Mouse (Mus musculus): ENCODE measurements around the gene Cecr2. TPM values are rescaled to one million over a fixed set of nuclear protein-coding genes. Genes with fewer than 3 reads are reported as not detected.
"Not testable (repeated sequence)": the region's sequence is repeated elsewhere in the genome, so short reads cannot be mapped to it uniquely, and the experiment has no call there.

Cecr2 gene
- polyA plus RNA-seq, 1 experiment from 2014 or later, result 20.7 TPM

GRCm38 (mm10) chr6:120806999-120807737 lies 141.0 kb downstream of the Cecr2 start:
- H3K27ac ChIP-seq (ENCODE audit: low read depth, low read length), result no peak overlapping the region
- WGBS, result 87% methylated on average over 5 of the region's 5 CpGs
- no peak overlapping the region for H3K4me3 ChIP-seq (ENCODE audit: low read depth, low read length)
- H3K9me3 ChIP-seq (ENCODE audit: control insufficient read depth, low read length), result no peaks in the 10 kb centered on the region
- H3K36me3 ChIP-seq (ENCODE audit: control insufficient read depth, insufficient read depth, low read length), result peaks cover 17% of the 10 kb centered on the region
- no peak overlapping the region for H3K9ac ChIP-seq (ENCODE audit: low read length)
- DNase-seq (ENCODE audit: low spot score), result no peak
- H3K4me2 ChIP-seq (ENCODE audit: low read depth), result no peak overlapping the region
- no peak for ATAC-seq (ENCODE audit: insufficient read depth, low FRiP score, low TSS enrichment)
- no peaks in the 10 kb centered on the region for H3K27me3 ChIP-seq (ENCODE audit: control insufficient read depth, insufficient read depth, low read length)
- H3K4me1 ChIP-seq (ENCODE audit: control insufficient read depth, insufficient read depth, low read length), result no peaks in the 10 kb centered on the region

GRCm38 (mm10) chr6:120807738-120808081 lies 141.5 kb downstream of the Cecr2 start:
- Histone ChIP-seq H3K36me3 (ENCODE audit: control insufficient read depth, insufficient read depth, low read length) (peaks cover 17% of the 10 kb centered on the region), H3K4me3 (ENCODE audit: low read depth, low read length) (no peak overlapping the region), H3K27ac (ENCODE audit: low read depth, low read length) (no peak overlapping the region), H3K27me3 (ENCODE audit: control insufficient read depth, insufficient read depth, low read length) (no peaks in the 10 kb centered on the region), H3K9me3 (ENCODE audit: control insufficient read depth, low read length) (no peaks in the 10 kb centered on the region), H3K9ac (ENCODE audit: low read length) (no peak overlapping the region), H3K4me2 (ENCODE audit: low read depth) (no peak overlapping the region), H3K4me1 (ENCODE audit: control insufficient read depth, insufficient read depth, low read length) (no peaks in the 10 kb centered on the region)
- 97% methylated on average over 4 of the region's 4 CpGs for WGBS
- ATAC-seq (ENCODE audit: insufficient read depth, low FRiP score, low TSS enrichment) (no peak), DNase-seq (ENCODE audit: low spot score) (no peak)

GRCm38 (mm10) chr6:120811999-120812398 lies 145.8 kb downstream of the Cecr2 start:
- not testable (repeated sequence) for H3K9me3 ChIP-seq (ENCODE audit: control insufficient read depth, low read length); H3K27ac ChIP-seq (ENCODE audit: low read depth, low read length); ATAC-seq (ENCODE audit: insufficient read depth, low FRiP score, low TSS enrichment); H3K4me3 ChIP-seq (ENCODE audit: low read depth, low read length); H3K9ac ChIP-seq (ENCODE audit: low read length); H3K4me2 ChIP-seq (ENCODE audit: low read depth); H3K27me3 ChIP-seq (ENCODE audit: control insufficient read depth, insufficient read depth, low read length); DNase-seq (ENCODE audit: low spot score); H3K4me1 ChIP-seq (ENCODE audit: control insufficient read depth, insufficient read depth, low read length)
- 97% methylated on average over 6 of the region's 10 CpGs for WGBS
- peaks cover 11% of the 10 kb centered on the region for H3K36me3 ChIP-seq (ENCODE audit: control insufficient read depth, insufficient read depth, low read length)

GRCm38 (mm10) chr6:120819294-120819693 lies 153.1 kb downstream of the Cecr2 start:
- ATAC-seq (ENCODE audit: insufficient read depth, low FRiP score, low TSS enrichment), result no peak
- 96% methylated on average over 2 of the region's 2 CpGs for WGBS

GRCm38 (mm10) chr6:120820144-120820543 lies 154.0 kb downstream of the Cecr2 start:
- Histone ChIP-seq H3K4me2 (ENCODE audit: low read depth) (no peak overlapping the region), H3K9me3 (ENCODE audit: control insufficient read depth, low read length) (no peaks in the 10 kb centered on the region), H3K4me3 (ENCODE audit: low read depth, low read length) (no peak overlapping the region), H3K36me3 (ENCODE audit: control insufficient read depth, insufficient read depth, low read length) (peaks cover 15% of the 10 kb centered on the region), H3K27me3 (ENCODE audit: control insufficient read depth, insufficient read depth, low read length) (no peaks in the 10 kb centered on the region), H3K4me1 (ENCODE audit: control insufficient read depth, insufficient read depth, low read length) (peaks cover 3% of the 10 kb centered on the region; the same call in 1 of the 2 replicates), H3K27ac (ENCODE audit: low read depth, low read length) (no peak overlapping the region), H3K9ac (ENCODE audit: low read length) (no peak overlapping the region)
- ATAC-seq (ENCODE audit: insufficient read depth, low FRiP score, low TSS enrichment) (no peak), DNase-seq (ENCODE audit: low spot score) (no peak)
- 92% methylated on average over 5 of the region's 5 CpGs for WGBS

More at GRCm38 (mm10) chr6:120819294-120819693, 153.1 kb downstream of the Cecr2 start:
- no peak overlapping the region for H3K9ac ChIP-seq (ENCODE audit: low read length)
- no peaks in the 10 kb centered on the region for H3K27me3 ChIP-seq (ENCODE audit: control insufficient read depth, insufficient read depth, low read length)
- H3K27ac ChIP-seq (ENCODE audit: low read depth, low read length), result no peak overlapping the region
- H3K4me2 ChIP-seq (ENCODE audit: low read depth), result no peak overlapping the region
- no peak for DNase-seq (ENCODE audit: low spot score)
- no peaks in the 10 kb centered on the region for H3K9me3 ChIP-seq (ENCODE audit: control insufficient read depth, low read length)
- peaks cover 15% of the 10 kb centered on the region for H3K36me3 ChIP-seq (ENCODE audit: control insufficient read depth, insufficient read depth, low read length)
- H3K4me3 ChIP-seq (ENCODE audit: low read depth, low read length), result no peak overlapping the region
- H3K4me1 ChIP-seq (ENCODE audit: control insufficient read depth, insufficient read depth, low read length), result peaks cover 3% of the 10 kb centered on the region; the same call in 1 of the 2 replicates

Small RNA genes lying within 50 kb of the gene (microRNA-seq; reads per million reads assigned to microRNA genes)
- gene Gm25193, result not detected

Other genes with a start within 250 kb of the Cecr2 start
- 1.8 and 2.2 TPM in 2 replicates for gene Il17ra, start 203.1 kb upstream of the Cecr2 start, polyA plus RNA-seq (2014; fragmentation: Nextera tagmentation; extraction: Ambion mirVana)
- gene Tmem121b, start 172.6 kb upstream of the Cecr2 start, polyA plus RNA-seq (2014; fragmentation: Nextera tagmentation; extraction: Ambion mirVana), result 0.85 and 0.92 TPM in 2 replicates
- gene Hdhd5, start 135.1 kb upstream of the Cecr2 start, polyA plus RNA-seq (2014; fragmentation: Nextera tagmentation; extraction: Ambion mirVana), result 15.7 and 16.8 TPM in 2 replicates
- 1.8 and 1.9 TPM in 2 replicates for gene Slc25a18, start 107.2 kb downstream of the Cecr2 start, polyA plus RNA-seq (2014; fragmentation: Nextera tagmentation; extraction: Ambion mirVana)
- gene Atp6v1e1, start 156.4 kb downstream of the Cecr2 start, polyA plus RNA-seq (2014; fragmentation: Nextera tagmentation; extraction: Ambion mirVana), result 169 and 185 TPM in 2 replicates
- gene Bcl2l13, start 169.8 kb downstream of the Cecr2 start, polyA plus RNA-seq (2014; fragmentation: Nextera tagmentation; extraction: Ambion mirVana), result 39.2 and 49.4 TPM in 2 replicates

Data from neural tube, embryonic 11.5 days (tissue).